Mouse (Mus musculus): ENCODE measurements around the gene Aaas.
"Not testable (repeated sequence)": the region's sequence is repeated elsewhere in the genome, so short reads cannot be mapped to it uniquely, and the experiment has no call there.

The Aaas gene

DNA sequence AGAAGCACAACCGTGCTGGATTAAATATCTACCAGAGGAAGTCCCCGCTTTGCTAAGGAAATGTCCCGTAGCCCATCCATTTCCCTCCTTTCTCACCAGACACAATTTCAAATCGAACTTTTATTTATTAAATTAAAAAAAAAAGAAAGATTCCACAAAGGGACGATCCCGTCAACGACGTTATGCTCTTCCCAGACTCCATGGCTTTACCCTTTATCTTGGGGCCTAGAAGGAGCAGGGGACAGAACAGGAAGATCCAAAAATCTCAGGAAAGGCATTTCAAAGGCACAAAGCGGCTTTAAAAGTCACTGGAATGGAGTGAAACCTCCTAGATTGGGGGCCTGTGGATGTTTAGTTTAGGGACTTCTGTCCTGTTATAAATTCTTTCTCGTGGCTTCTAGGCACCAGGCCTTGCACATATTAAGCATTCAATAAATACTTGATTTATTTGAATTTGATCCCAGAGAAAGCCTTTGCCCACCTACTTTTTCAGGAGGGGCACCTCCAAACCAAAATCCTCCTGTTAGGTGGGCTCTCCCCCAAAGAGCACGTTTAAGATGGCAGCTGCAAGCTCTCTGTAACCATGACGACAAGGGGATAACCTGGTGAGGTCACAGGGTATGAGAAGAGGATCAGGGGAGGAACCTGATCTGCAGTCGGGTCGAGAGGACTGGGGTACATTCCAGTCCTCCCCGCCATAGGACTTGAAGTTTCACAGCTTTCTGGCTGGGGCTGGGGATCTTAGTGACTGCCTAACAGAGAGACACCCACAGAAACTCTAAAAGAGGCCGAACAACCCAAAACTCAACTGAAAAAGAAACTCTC, 6.1 kb upstream of the Aaas start:
- DNase-seq (ENCODE audit: low read depth in 2 of 2, low spot score in 2 of 2), result no peak

- no peak for DNase-seq (ENCODE audit: low read depth in 2 of 2, low spot score in 2 of 2)
These were observed 5.4 kb upstream of the Aaas start for GRCm38 (mm10) chr15:102355871-102356441.

DNA sequence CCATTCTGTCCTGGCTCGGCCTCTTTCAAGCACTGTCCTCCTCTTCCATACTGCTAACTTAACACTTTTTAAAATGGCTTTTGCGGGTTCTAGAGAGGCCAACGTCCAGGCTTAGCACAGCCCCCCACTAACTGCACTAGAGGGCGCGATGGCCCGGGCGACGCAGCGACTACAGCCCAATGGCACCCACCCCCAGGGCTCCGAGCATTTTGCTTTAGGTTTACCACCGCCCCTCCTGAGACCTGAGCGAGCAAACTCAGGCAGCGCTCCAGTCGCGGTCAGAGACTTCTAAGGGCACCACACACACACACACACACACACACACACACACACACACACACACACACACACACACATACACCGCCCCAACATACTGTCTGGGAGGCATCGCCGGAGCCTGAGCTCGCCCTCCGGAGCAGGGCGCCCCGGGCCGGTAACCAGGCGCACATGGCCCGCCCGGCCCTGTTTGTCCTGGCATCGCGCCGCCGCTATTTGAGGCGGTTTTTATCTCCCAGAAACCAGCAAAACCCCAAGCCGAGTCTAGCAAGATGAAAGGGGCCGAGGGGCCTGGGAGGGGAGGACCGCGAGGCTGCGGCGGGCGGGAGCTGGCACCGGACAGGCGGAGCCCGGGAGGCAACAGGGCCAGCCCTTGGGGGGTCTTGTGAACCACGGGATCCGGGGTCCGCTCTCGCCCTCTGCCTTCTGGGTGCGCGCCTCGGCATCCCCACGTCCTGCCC, 4.7 kb upstream of the Aaas start:
- peak; percentile 22 to 32 for DNase-seq (ENCODE audit: low read depth in 2 of 2, low spot score in 2 of 2)

DNA sequence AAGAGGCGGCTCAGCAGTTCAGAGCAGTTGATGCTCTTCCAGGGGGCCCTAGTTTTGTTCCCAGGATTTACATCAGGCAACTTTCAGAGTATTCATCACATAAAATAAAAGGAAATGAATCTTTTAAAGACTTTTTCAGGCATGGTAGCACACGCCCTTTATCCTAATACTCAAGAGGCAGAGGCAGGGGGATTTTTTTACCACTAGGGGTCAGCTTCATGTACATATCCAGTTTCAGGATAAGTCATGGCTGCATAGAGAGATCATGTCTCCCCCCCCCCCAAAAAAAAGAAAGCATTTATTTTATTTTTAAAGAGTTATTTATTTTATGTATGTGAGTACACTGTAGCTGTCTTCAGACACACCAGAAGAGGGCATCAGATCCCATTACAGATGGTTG, 3.4 kb upstream of the Aaas start:
- no peak for DNase-seq (ENCODE audit: low read depth in 2 of 2, low spot score in 2 of 2)

DNA sequence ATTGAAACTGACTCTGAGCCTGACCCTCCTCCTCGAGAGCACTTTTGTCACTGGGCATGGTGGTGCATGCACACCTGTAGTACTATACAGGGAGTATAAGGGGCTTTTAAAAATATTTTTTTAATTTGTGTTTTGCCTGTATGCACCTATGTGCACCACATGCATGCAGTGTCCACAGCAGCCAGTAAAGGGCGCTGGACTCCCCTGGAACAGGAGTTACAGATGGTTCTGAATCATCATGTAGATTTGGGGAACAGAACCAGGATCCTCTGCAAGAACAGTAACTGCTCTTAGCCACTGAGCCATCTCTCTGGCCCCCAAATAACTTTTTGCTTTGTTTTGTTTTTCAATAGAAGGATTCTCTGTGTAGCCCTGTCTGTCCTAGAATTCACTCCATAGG, 1.6 kb upstream of the Aaas start:
- DNase-seq (ENCODE audit: low read depth in 2 of 2, low spot score in 2 of 2), result no peak

DNA sequence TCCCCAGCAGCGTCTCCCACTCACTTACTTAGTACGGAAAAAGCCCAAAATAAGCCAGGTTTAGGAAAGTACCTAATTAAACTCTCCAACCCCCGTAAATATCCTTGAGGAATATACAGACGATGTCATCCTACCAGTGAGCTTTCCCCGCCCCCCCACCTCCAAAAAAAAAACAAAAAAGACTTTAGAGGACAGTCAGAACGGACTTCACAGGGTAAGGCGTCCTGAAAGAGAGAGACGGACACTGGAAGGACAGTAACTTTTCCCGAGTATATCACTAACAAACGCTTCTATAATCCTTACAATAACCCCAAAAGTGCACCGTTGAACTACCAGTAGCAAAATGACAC, 346 bp upstream of the Aaas start:
- DNase-seq (ENCODE audit: low read depth in 2 of 2, low spot score in 2 of 2), result no peak

- no peak for DNase-seq (ENCODE audit: low read depth in 2 of 2, low spot score in 2 of 2)
These were observed 4.1 kb downstream of the Aaas start for GRCm38 (mm10) chr15:102346444-102346843.

- DNase-seq (ENCODE audit: low read depth in 2 of 2, low spot score in 2 of 2), result no peak
These were observed 6.1 kb downstream of the Aaas start for GRCm38 (mm10) chr15:102344490-102344889.

- peak; percentile 53 to 72 for DNase-seq (ENCODE audit: low read depth in 2 of 2, low spot score in 2 of 2)
These were observed 9.0 kb downstream of the Aaas start for GRCm38 (mm10) chr15:102341580-102341979.

DNA sequence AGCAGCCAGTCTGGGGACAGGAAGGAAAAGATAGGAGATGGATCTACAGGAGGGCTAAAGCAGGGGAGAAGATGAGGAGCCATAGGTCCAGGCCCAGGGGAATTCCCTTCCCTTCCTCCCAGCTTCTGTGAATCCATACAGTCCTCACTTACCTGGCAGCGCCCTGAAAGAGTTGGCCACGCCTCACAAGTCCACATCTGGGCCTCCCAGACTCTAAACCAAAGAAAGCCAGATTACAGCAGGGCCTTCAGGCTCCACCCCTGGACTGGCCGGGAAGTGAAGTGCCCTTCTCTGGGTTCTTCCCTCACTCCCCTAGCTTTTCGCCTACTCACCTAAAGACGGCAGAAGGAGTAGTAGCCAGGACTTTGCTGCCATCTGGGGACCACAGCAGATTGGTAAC, 11.0 kb downstream of the Aaas start:
- no peak for DNase-seq (ENCODE audit: low read depth in 2 of 2, low spot score in 2 of 2)

GRCm38 (mm10) chr15:102336946-102337345, 13.6 kb downstream of the Aaas start:
- no peak for DNase-seq (ENCODE audit: low read depth in 2 of 2, low spot score in 2 of 2)

DNA sequence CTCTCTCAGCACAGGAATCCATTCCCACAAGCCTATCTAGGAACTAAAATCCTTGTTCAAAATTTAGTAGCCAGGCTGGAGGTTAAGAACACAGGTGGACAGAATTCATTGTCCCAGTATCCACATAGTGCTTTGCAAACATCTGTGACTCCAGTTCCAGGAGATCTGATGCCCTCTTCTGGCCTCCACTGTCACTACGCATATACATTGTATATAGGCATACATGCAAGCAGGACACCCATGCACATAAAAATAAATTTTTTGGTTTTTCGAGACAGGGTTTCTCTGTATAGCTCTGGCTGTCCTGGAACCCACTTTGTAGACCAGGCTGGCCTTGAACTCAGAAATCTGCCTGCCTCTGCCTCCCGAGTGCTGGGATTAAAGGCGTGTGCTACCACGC, 14.6 kb downstream of the Aaas start:
- DNase-seq (ENCODE audit: low read depth in 2 of 2, low spot score in 2 of 2), result not testable (repeated sequence)

GRCm38 (mm10) chr15:102335254-102335653, 15.3 kb downstream of the Aaas start:
- DNase-seq (ENCODE audit: low read depth in 2 of 2, low spot score in 2 of 2), result no peak

DNA sequence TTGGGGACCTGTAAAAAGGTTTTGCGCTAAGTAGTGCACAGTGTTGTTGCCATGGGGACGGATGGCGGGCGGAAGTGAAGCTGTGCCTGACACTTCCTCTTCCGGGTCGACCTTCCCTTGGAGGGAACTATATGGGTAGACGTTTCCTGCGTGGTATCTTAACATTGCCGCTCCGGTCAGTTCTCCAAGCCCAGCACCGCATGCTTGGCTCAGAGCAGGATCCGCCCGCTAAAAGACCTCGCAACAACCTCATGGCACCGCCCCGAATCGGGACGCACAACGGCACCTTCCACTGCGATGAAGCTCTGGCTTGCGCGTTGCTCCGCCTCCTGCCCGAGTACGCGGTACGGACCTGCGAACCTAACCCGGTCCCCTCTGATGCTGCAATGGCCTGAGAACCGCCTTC, 19.0 kb downstream of the Aaas start, which contains the start of gene Myg1:
Gene Myg1 (plus strand): TSS at position 100 of the 406 bp plus-strand sequence.
- peak; percentile 66 to 80 for DNase-seq (ENCODE audit: low read depth in 2 of 2, low spot score in 2 of 2)

DNA sequence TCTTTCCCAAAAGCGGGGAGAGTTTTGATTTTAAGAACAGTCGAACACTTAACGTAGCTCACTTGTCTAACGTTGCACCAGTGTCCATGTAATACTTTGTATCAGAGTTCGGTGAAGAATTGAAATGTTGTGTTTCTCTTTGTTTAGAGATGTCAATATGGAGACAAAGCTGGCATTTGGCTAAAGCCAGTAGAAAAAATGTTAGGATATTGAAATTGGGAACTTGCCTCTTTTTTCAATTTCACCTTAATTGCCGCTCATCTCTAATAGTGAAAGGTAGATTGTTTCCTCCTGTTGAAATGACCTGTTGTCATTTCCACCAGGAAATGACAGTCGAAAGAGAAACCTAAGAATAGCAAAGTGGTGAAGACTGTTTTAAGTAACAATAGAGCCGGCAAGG, 23.7 kb downstream of the Aaas start:
- DNase-seq (ENCODE audit: low read depth in 2 of 2, low spot score in 2 of 2), result no peak

DNA sequence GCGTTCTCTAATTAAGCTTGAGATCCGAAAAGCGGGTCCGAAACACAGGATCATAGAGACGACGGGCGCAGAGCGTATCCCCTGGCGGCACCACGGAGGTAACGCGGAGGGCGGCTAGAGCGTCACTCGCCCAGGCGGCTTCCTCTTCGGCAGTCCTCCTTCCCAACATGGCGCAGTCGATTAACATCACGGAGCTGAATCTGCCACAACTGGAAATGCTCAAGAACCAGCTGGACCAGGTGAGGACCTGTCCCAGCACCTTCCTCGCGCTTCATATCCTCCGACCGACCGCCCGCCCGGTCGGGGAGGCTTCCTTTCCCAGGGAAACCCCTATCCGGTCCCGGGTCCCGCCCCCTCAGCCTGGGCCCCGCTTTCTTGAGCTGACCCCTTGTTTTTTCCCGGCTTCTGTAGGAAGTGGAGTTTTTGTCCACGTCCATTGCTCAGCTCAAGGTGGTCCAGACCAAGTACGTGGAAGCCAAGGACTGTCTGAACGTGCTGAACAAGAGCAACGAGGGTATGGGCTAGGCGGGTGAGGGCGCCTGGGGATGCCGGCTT, 24.5 kb downstream of the Aaas start, which contains the start of gene Pfdn5:
Gene Pfdn5 (plus strand): TSS at position 95 of the 555 bp plus-strand sequence.
- peak; percentile 77 for DNase-seq (ENCODE audit: low read depth in 2 of 2, low spot score in 2 of 2)

GRCm38 (mm10) chr15:102324654-102325473, 25.7 kb downstream of the Aaas start:
- DNase-seq (ENCODE audit: low read depth in 2 of 2, low spot score in 2 of 2), result no peak

DNA sequence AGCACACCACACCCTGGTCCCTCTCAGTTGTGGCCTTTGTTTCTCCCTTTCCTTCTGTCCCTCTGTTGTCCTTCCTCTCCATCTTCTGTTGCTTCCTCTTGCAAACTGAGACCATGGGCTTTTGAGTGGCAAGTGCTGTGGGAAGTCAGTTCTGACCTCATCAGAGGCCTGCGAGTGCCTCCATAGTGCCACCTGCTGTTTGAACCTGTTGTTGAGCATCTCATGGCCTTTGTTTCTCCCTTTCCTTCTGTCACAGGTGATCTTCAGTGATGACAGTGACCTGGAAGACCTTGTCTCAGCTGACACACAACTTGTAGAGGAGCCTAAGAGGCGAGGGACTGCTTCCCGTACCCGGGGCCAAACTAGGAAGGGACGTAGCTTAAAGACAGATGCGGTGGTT, 34.3 kb downstream of the Aaas start:
- peak; percentile 59 to 73 for DNase-seq (ENCODE audit: low read depth in 2 of 2, low spot score in 2 of 2)

GRCm38 (mm10) chr15:102315292-102315691, 35.3 kb downstream of the Aaas start:
- no peak for DNase-seq (ENCODE audit: low read depth in 2 of 2, low spot score in 2 of 2)

DNA sequence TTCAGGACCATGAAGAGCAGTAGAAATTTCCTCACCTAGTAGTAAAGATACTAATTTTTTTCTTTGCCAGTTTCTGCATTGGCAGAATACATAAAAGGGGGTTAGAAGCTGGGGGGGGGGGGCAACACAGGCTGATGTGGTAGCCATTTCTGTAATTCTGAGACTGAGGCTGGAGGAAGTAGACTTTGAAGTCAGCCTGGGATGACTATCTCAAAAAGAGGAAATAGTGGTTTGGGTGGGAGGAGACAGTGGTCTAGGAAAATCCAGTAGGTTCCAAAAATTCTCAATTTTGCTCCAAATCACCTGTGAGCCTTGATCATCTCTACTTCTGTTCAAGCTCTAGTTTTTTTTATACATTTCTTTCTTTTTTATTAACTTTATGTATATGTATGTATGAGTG, 39.1 kb downstream of the Aaas start:
- DNase-seq (ENCODE audit: low read depth in 2 of 2, low spot score in 2 of 2), result no peak

Measured in CD8-positive naive resting alpha-beta T cell, adult 2 months (primary cell).